Mouse (Mus musculus) T-helper 1 cell (primary cell): ENCODE data around the gene Myo15.
"Not testable (repeated sequence)": the region's sequence is repeated elsewhere in the genome, so short reads cannot be mapped to it uniquely, and the experiment has no call there.

Source experiments
- in situ Hi-C: fragments of 300-600 bp; cut with MboI, MseI; formaldehyde crosslinking; loops from one replicate; pipeline ENCODE4 v1.15.1; 2025; ENCODE audit warnings: high pct_unique_total_duplicates

Gene Myo15

DNA sequence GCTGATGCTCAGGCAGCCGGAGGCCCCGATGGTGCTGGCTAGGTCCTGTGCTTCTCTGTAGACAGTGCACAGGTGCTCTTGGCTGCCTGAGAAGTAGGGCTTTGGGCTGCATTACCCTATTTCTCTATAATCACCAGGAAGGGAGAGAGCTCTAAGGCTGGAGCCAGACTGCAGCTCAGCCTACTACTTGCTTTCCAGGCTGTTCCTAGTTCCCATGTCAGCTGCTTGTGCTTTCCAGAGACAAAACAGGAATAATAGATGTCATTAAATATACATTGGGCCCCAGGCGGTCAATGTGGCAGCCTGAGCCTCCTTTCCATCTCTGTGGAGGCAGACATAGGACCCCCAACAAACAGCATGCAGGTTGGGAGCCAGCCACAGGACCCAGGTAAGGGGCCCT is at the start of gene Myo15:
Gene Myo15, plus strand, starts transcription at position 301 of the 400 bp plus-strand sequence.
- in situ Hi-C loops: no loop called here

DNA sequence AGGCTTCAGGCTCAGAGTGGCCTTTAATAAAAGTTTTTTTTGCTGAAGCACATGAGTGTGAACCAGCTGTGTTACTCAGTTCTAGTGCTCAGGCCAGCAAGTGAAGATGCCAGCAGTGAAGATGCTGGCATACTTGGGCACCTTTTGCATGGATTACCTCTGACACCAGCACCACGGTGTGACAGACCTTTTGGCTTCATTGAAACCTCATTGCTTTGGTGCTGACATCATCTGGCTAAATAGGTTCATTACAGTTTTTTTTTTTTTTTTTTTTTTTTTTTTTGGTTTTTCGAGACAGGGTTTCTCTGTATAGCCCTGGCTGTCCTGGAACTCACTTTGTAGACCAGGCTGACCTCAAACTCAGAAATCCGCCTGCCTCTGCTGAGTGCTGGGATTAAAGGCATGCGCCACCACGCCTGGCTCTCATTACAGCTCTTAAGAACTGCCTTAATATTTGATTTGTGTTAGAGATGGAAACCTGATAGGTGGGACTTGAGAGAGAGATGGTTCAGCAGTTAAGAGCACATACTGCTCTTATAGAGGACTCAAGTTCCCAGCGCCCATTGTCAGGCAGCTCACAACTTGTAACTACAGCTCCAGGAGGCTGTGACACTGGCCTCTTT is 47.0 kb upstream of the Myo15 start:
- in situ Hi-C loops: no loop called here

GRCm38 (mm10) chr11:60423006-60423405 is 46.1 kb upstream of the Myo15 start:
- in situ Hi-C loops: no loop called here

DNA sequence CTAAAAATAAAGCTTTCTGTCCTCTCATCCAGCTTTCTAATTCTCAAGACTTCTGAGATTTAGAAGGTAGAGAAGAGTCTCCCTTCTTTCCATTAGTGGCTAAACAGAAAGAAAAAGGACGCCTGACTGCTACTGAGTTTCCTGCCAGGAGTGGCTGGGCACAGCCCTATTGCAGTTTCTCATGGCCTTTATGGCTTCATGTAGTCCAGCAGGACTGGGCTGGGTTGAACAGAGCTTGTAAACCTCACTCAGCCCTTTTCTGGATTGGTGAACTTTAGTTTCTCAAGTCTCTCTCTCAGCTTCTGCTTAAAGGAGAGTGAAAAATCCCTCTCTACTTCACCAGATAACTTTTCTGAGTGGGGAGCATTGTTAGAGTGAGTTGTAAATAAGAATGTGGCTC is 42.7 kb upstream of the Myo15 start:
- in situ Hi-C loops: no loop called here

- in situ Hi-C loops: no loop called here
Measured at GRCm38 (mm10) chr11:60427628-60428027, 41.5 kb upstream of the Myo15 start.

GRCm38 (mm10) chr11:60433501-60433900 is 35.6 kb upstream of the Myo15 start:
- in situ Hi-C loops: no loop called here

DNA sequence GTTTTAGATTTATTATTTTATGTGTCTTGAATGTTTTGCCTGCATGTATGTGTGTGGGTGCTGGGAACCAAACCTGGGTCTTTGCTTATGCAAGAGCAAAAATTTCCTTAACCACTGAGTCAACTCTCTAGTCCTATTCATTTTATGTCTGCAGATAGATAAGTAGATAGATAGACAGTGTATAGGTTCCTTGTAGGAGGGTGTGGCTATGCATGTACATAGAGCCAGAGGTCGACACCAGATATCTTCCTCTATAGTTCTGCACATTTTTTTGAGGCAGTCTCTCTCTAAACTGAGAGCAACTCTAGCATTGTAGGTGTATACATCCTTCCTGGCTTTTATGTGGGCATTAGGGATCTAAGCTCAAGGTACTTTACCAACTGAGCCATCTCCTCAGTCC is 34.0 kb upstream of the Myo15 start:
- in situ Hi-C loops: no loop called here

- in situ Hi-C loops: no loop called here
Measured at GRCm38 (mm10) chr11:60436618-60437017, 32.5 kb upstream of the Myo15 start.

DNA sequence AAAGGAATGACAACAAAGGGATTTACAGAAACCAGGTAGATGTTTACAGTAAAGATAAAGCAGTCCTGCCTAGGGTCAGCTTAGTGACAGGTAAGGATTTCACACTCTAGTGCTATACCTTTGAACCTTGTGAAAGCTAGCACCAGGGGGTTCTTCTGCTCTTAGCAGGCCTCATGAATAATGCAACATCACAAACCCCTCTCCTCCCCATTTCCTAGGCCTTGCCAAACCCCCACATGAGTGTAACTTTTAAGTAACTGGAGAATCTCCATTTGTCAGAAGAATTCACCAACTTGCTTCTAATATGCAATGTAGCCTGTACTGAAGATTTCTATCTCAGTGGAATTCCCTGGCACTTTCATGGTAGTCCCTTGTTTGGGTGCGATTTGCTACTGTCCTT is 29.5 kb upstream of the Myo15 start:
- in situ Hi-C loops: not testable (repeated sequence)

GRCm38 (mm10) chr11:60440176-60440575 is 29.0 kb upstream of the Myo15 start:
- in situ Hi-C loops: no loop called here

DNA sequence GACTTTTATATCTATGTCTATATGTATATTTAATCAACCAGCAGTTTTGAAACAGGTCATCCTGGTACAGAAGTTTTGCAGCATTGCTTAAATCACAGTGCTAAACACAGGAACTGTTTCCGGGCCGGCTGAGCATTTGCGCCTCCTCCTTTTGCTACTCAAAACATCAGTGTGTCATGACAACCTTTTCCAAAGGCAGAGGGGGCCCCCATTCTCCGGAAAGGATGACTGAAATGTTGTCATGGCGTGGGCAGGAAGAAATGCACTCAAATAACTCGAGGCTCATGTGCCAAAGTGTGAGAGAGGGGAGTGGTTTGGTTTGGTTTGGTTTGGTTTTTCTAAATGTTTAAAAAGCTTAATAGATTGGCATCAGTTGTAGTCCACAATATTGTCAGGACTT is 26.2 kb upstream of the Myo15 start:
- in situ Hi-C loops: no loop called here

- in situ Hi-C loops: no loop called here
Measured at GRCm38 (mm10) chr11:60444007-60444406, 25.1 kb upstream of the Myo15 start.

- in situ Hi-C loops: no loop called here
Measured at GRCm38 (mm10) chr11:60454080-60454744, 14.9 kb upstream of the Myo15 start, which contains the start of gene Drg2. Gene Drg2, plus strand, starts transcription at chr11:60454591.

DNA sequence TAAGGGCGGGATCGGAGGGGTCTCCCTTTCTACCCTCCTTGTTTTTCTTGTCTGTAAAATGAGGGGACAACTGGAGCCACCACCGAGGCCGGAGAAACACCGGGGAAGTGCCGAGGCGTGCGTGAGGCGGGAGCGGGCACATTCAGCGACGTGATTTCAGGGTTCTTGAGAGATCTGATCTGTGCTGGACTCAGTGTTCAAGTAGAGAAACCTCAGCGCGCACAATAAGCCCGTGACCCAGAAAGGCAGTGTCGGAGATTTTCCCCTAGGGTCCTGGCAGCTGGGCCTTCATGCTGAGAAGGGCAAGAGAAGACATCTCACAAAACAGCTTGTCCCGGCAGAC is 14.4 kb upstream of the Myo15 start:
- in situ Hi-C loops: no loop called here

GRCm38 (mm10) chr11:60457973-60458372 is 11.2 kb upstream of the Myo15 start:
- in situ Hi-C loops: no loop called here

DNA sequence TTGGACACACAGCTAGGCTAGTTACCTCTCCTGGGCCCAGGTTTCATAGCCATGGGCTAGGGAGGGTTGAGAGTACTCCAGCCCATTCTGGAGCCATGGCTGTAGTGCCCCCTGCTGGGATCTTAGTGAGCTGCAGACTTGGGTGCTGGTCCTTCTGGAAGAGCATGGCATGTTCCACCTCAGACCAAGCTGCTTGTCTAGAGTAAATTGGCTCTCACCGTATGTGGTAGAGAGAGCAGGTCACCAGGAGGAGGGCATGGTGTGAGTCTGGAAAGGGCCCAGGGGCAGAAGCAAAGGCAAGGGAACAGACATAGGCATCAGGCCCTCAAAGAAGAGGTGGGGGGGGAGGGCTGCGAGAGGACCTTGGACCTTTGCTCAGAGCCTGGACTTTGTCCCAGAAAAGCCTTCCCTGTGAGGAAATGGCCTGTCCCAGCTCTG is 3.2 kb upstream of the Myo15 start:
- in situ Hi-C loops: no loop called here

GRCm38 (mm10) chr11:60470743-60471142 is 1.6 kb downstream of the Myo15 start:
- in situ Hi-C loops: no loop called here

DNA sequence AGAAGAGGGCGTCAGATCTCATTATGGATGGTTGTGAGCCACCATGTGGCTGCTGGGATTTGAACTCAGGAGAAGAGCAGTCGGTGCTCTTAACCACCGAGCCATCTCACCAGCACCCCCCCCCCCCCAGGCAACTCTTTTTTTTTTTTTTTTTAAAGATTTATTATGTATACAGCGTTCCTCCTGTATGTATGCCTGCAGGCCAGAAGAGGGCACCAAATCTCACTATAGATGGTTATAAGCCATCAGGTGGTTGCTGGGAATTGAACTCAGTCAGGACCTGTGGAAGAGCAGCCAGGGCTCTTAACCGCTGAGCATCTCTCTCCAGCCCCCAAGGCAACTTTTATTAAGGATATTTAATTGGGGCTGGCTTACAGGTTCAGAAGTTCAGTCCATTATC is 5.4 kb downstream of the Myo15 start:
- in situ Hi-C loops: no loop called here

- in situ Hi-C loops: no loop called here
Measured at GRCm38 (mm10) chr11:60475668-60476362, 6.7 kb downstream of the Myo15 start.

DNA sequence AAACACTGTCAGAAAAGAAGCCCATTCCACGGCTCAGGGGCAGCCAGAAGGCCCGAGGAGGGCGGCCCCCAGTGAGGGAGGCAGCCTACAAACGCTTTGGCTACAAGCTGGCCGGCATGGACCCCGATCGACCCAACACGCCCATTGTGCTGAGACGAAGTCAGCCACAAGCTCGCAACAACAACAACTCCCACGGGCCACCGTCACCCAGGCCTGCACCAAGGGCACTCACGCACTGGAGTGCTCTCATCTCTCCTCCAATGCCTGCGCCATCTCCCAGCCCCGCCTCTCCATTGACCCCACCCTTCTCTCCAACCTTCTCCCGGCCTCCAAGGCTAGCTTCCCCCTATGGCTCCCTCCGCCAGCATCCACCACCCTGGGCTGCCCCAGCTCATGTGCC is 9.0 kb downstream of the Myo15 start:
- in situ Hi-C loops: no loop called here

DNA sequence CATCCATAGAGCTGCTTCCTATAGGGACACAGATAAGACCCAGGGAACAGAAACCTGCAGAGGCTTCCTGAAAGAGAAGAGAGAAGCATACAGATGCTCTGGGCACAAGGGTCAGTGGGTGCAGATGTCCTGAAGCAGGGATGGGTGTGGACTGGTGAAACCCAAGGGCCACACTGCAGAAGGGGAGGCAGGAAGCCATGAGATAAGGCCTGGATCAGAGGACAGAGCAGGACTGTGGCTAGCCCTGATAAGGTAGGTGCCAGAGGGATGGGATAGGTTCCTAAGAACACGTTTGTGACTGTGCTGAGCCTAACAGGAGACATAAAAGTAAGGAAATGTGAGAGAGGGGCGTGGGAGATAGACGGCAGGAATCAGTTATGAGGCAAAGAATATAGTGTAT is 17.1 kb downstream of the Myo15 start:
- in situ Hi-C loops: no loop called here

DNA sequence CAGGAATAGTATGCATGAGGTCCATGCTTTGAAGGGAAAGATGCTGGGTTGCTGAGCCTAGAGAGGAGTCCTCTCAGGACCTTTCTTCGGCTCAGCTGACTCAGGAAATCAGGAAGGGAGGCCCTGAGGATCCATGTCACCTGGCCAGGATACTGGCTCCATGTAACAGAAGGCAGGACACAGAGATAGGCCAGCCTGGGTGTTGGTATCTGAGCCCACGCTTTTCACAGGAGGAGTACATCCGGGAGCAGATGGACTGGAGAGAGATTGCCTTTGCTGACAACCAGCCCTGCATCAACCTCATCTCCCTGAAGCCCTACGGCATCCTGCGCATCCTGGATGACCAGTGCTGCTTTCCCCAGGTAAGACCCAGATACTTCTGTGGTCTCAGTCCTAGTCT is 23.6 kb downstream of the Myo15 start:
- in situ Hi-C loops: no loop called here

DNA sequence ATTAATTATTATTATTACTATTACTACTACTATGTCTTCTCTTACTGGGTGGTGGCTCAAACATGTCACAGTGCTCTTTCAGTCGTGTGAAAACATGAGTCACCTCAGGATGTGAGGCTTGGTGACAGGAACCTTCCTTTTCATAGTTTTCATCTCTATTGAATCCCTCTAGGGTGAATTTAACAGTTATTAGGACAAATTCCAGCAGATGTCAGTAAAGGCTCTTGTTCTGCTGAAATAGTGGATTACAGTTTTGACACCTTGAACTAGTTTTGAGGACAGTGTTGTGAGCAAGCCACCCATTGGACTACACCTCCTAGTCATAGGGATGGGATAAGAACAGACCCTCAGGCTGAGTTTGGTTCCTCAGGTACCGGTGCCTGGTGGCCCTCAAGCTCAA is 26.6 kb downstream of the Myo15 start:
- in situ Hi-C loops: no loop called here
